Mouse (Mus musculus) c-Kit-positive CD71-positive TER-119-positive erythroid progenitor cells, embryonic 14.5 days (primary cell): ENCODE measurements around the gene Gm37240.

Experiments
- DNase-seq: peaks from one replicate; pipeline ENCODE4 v3.0.0-alpha.2; 2013; ENCODE audit warnings: low spot score

Gm37240 gene

DNA sequence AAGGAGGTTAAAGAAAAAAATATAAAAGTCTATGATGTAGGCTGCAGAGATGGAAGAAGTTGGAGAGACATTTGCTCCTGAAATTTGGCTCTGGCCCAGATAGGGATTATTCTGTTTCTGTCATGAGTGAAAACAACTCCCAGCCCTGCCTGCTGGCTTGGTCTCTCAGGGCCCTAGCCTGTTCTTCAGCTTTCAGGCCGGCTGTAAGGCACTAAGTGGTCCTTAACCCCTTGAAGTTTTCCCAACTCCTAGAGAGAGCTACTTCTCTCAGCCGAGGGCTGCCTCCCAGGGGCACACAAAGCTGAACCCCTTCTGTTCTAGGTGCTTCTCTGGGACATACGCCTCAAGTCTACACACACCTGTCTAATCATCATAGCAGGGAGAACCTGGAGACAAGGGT, 1414.8 kb downstream of the Gm37240 start:
- no peak for DNase-seq

DNA sequence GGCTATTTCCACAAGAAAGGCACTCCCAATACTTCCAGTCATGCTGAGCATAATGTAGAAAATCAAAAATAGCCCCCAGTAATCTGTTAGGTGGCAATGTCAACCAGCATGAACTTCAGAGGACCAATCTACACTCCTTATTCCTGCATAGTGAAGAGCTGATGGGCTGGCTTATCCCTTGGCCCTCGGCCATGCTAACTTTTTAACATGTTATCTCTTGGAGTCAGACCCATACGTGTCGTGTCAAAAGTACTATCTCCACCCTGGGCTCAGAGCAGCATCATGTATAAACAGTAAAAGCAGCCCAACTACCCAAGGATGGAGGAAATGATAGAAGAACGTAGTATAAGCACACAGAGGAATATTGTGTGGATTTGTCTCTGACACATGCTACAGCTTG, 1416.2 kb downstream of the Gm37240 start:
- peak; percentile 84 for DNase-seq

DNA sequence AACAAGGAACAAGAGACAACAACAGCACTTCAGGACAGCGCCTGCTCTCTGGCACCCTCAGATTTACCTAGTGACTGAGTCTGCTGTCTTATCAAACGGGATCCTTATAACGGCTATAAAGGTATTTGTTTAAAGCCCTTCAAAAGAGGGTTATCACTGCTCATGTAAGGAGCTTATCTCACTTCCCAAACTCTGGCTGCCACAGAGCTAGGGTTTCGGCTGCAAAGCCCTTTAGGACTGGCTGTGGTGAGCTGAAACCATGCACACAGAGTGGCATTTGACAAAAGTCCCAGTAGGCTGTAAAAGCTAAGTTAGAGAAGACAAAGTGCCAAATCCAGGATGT, 1419.2 kb downstream of the Gm37240 start:
- DNase-seq, result no peak

DNA sequence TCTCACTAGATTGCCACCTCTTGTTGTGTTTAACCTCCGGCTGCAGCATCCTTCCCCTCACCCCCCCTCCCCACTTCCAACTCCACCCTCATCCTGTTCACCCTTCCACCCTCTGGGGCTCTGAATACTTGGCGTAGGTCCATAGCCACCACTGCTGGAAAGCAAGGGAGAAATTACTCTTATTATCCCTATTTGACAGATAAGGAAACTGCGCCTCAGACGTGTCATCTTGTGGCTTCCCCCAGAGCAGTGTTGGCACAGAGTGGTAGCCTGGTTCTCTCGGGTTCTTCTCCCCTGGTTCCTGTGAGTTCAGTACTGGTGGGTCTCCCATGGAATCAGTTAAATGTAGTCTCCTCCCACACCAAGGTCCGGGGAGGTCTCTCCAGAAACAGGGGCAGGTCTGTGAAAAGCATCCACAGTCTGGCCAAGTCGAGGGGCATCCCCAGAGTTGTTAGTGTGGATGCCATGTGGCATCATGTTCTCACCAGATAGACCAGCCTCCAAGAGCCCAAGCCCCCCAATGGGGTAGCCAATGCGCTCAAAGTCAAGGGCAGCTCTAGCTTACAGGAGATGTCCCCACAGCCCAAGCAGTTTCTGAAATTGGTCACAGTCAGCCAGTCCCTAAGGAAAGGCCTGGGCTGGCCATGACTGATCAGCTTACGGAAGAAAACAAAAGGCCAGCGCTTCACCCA, 1419.8 kb downstream of the Gm37240 start:
- no peak for DNase-seq

DNA sequence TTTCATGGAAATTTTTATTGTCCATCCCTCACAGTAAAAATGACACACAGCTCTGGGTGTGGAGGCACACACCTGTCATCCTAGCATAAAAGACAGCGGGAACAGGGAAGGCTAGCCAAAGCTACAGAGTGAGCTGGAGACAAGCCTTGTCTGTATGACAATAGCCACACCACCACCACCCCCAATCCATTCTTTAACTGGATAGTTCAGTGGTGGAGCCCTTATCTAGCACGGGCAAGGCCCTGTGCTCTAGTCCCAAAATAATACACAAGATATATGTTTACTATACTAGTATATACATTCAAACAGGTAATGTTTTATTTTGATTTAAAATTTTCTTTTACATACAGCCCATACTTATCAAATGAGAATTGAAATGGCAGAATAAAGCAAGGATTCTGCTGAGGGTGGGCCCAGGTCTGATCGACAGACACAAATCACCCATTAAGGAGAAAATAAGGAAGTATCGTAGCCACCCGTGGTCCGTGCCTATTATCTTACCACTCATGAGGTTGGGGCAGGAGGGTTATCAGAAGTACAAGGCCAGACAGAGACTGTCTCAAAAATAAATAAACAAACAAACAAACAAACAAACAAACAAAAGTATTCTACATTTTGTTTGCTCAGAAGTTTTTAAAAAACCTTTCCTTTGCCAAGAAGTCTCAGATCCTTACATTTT, 1421.4 kb downstream of the Gm37240 start:
- no peak for DNase-seq

DNA sequence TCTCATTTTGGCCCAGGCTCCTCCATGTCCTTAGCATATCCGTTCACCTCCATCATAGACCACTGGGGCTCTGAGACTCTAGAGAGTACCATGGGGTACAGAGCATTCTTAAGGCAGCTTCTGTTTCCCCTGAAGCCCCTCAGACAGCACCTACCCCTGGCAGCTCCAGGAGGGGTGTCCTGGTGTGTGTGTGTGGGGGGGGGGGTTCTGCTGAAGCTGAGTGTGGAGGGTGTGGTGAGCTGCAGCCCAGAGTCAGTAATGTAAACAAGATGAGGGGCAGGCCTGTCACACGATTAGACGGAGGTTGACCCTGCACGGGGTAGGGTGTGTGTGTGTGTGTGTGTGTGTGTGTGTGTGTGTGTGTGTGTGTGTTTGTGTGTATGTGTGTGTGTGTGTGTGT, 1425.6 kb downstream of the Gm37240 start:
- no peak for DNase-seq

DNA sequence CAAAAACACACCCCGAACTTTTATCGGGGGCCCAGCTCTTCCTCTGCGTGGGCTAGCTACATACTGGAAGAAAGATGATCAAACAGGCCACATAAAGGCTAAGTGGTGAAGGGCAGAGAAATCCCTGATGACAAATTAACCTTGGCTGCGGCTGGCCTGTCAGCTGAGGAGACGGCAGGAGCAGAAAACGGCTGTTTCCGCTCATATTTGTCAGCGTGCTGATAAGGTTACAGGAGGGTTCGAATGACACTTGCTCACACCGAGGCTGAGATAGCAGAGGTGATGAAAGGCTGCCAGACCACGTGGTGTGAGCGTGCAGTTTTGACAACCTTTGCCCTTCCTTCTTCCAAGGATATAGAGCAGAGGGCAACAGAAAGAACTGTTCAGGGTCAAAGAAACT, 1426.4 kb downstream of the Gm37240 start:
- DNase-seq, result peak; percentile 72

DNA sequence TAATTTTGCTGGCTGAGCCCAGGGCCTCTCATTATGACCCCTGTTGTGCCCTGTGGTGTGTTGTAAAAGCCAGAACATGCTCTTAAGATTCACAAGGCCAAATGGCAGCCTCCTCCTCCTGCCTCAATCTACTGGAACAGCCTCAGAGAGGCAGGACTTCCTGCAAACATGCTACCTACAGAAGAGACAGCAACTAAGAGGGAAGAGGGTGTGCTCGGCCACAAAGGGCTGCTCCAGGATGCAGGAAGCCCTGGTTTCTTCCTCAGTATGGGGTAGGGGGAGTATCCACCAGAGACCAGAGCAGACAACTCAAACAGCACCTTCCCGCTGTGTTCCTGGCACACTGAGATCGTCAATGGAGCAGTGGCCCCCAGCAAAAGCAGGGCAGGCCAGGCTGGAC, 1426.8 kb downstream of the Gm37240 start:
- no peak for DNase-seq

DNA sequence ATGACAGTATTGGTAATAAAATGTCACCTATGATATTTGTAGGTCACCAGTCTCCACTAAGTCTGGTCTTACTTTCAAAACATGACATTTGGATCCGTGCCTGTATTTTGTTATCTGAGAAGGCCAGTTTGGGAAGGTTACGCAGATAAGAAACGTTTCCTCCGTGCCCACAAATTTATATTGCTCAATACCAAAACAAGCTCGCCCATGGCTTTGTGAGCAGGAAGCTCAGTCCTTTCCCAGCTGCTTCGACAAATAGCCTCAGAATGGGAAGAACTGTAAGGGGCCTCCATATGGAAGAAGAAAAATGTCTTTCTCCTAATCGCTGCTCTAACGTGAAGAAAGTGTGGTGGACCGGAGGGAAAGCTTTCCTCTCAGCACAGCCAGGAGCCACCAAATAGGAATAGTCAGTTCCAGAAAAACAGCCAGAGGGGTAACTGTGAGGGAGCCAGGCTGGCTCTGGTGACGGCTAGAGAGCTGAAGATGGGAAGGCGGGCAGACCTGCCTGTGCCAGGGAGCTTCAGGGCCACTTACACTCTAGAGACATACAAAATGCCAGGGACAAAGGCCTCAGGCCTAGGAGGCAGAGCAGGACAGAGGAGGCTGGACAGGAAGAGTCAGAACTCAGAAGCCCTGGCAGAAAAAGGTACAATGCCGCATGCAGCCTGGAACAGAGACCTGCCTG, 1431.4 kb downstream of the Gm37240 start:
- DNase-seq, result peak; percentile 91

DNA sequence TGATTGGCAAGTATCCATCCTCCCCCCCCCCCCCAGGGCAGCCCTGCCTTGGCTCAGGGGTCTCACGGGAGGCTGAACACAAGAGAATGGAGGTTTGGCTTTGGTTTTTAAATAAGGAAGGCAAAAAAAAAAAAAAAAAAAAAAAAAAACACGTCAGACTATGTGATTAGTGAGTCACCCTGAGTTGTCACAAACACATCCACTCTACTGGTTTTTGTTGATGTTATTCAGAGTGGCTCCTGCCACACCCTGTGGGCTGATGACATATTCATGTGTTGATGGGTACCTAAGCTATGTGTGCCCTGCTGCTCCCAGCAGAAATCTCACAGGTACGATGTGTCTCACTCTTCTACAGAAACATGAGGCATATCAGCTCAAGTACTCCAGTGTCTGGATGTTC, 1436.7 kb downstream of the Gm37240 start:
- DNase-seq, result no peak

DNA sequence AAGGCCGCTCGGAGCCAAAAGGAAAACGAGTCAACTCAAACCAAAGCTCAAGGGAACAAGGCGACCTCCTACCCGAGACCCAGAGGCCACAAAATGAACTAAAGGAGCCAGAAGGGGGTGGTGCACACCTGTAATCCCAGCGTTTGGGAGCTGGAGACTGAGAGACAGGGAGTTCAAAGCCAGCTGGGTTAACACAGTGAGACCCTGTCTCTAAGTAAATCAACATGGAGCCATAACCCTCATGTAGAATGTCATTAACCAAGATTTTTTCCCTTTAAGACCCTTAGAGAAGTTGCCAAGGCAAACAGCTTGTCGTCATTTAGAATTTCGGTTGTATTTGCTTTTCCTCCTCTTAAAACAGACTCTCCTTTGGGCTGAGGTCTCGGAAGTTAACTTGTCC, 1438.3 kb downstream of the Gm37240 start:
- no peak for DNase-seq

DNA sequence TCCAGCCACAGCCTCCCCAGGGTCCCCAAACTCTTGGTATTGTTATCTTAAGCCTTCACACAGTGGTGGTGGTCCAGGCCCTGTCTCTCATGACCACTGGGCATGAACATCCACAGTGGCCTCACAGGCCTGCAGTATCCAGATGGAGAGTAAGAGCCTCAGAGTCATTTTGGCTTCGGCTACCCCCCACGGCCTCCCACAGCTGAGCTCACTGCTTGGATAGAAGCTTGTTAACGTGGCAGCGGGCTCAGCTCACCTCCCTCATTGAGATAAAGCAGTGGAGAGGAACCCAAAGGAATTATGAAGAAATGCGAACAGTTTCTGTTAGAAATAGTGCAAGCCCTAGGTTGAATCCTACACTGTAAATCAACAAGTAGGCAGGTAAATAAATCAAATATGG, 1439.5 kb downstream of the Gm37240 start:
- DNase-seq, result no peak
